Mouse (Mus musculus): ENCODE data around the gene Eed.

- TF ChIP-seq CTCF (IDR thresholded peaks at IDR 0.05) (peak; percentile 30; the same call in 1 of the 2 replicates), EP300 (IDR thresholded peaks at IDR 0.05) (no peak)
Observed at GRCm38 (mm10) chr7:89957300-89957699, 23.5 kb downstream of the Eed start.
